Mouse (Mus musculus) embryo, embryonic 9.5 days (tissue): ENCODE results near the gene Dll4.

Experiments used
- DNase-seq: peaks from one replicate; pipeline ENCODE4 v3.0.0-alpha.2; 2017; ENCODE audit errors: extremely low spot score

Dll4 gene

GRCm38 (mm10) chr2:119312380-119312958 lies 13.1 kb upstream of the Dll4 start:
- no peak for DNase-seq

- no peak for DNase-seq
These were observed 11.7 kb upstream of the Dll4 start for GRCm38 (mm10) chr2:119313780-119314479.

GRCm38 (mm10) chr2:119314742-119315310 lies 10.8 kb upstream of the Dll4 start:
- DNase-seq, result no peak

GRCm38 (mm10) chr2:119318043-119318710 lies 7.4 kb upstream of the Dll4 start:
- DNase-seq, result no peak

GRCm38 (mm10) chr2:119320571-119320970 lies 5.0 kb upstream of the Dll4 start:
- DNase-seq, result no peak

- DNase-seq, result peak; percentile 52
These were observed 3.6 kb upstream of the Dll4 start for GRCm38 (mm10) chr2:119321771-119322586.

- peak; percentile 77 for DNase-seq
These were observed 2.8 kb upstream of the Dll4 start for GRCm38 (mm10) chr2:119322587-119323300.

- no peak for DNase-seq
These were observed 1.6 kb upstream of the Dll4 start for GRCm38 (mm10) chr2:119323866-119324575.

GRCm38 (mm10) chr2:119324576-119325318 lies 837 bp upstream of the Dll4 start:
- DNase-seq, result no peak

- no peak for DNase-seq
These were observed 847 bp downstream of the Dll4 start for GRCm38 (mm10) chr2:119326161-119327101.

- peak; percentile 58 for DNase-seq
These were observed 1.5 kb downstream of the Dll4 start for GRCm38 (mm10) chr2:119327102-119327480.

GRCm38 (mm10) chr2:119327942-119328526 lies 2.5 kb downstream of the Dll4 start:
- DNase-seq, result no peak

GRCm38 (mm10) chr2:119328546-119328945 lies 3.0 kb downstream of the Dll4 start:
- no peak for DNase-seq

- no peak for DNase-seq
These were observed 3.7 kb downstream of the Dll4 start for GRCm38 (mm10) chr2:119329123-119329817.

GRCm38 (mm10) chr2:119330795-119331194 lies 5.2 kb downstream of the Dll4 start:
- DNase-seq, result no peak

GRCm38 (mm10) chr2:119332177-119332661 lies 6.6 kb downstream of the Dll4 start:
- no peak for DNase-seq

GRCm38 (mm10) chr2:119334135-119334534 lies 8.6 kb downstream of the Dll4 start:
- no peak for DNase-seq
